Mouse (Mus musculus): ENCODE results near the gene 2810006K23Rik. TPM values are rescaled to one million over a fixed set of nuclear protein-coding genes. Genes with fewer than 3 reads are reported as not detected.

2810006K23Rik gene
- total and polyA plus RNA-seq, 3 experiments = 6.9 to 12.0 (median 11.4) TPM

DNA sequence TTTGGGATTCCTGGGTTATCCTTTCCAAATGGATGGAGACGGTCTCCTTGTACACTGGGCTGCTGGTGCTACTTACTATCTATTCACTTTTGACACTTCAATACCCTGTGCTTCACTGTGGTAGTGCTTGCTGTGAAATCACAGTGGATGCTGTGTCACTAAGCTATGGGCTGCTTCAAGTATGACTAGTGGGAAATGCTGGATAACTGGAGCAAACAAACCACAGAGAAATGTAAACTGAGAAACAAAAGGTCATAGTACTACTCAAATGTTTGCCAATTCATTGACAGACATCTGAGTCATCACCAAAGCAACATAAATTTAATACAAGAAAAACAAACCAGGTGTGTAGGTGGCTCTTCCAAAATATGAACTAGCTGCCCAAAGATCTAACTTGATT, 48.5 kb downstream of the 2810006K23Rik start:
- no peak overlapping the region for H3K4me3 ChIP-seq
- H3K9ac ChIP-seq (ENCODE audit: low read depth, low read length) = no peak overlapping the region
- H3K79me2 ChIP-seq (replicated peaks; ENCODE audit: control insufficient read depth, insufficient read depth, low read length) = no peaks in the 10 kb centered on the region
- intact Hi-C loops (cut with DNase I) = no loop called here
- H3K27me3 ChIP-seq (ENCODE audit: control insufficient read depth, insufficient read depth, low read length) = no peaks in the 10 kb centered on the region
- H3K36me3 ChIP-seq (ENCODE audit: control insufficient read depth, insufficient read depth, low read length) = peaks cover 6% of the 10 kb centered on the region
- WGBS = 92% methylated on average over 1 of the region's 1 CpGs
- no peak for TF ChIP-seq CTCF (IDR thresholded peaks at IDR 0.05)
- TF ChIP-seq POLR2A (IDR thresholded peaks at IDR 0.05; ENCODE audit: insufficient read depth, low read depth, low read length) = no peak
- no peak for TF ChIP-seq EP300 (IDR thresholded peaks at IDR 0.05; ENCODE audit: insufficient read depth, low read depth, low read length)
- H3K27ac ChIP-seq = no peak overlapping the region
- no peak for DNase-seq
- H3K4me1 ChIP-seq (ENCODE audit: control insufficient read depth, insufficient read depth, low read length) = no peaks in the 10 kb centered on the region

DNA sequence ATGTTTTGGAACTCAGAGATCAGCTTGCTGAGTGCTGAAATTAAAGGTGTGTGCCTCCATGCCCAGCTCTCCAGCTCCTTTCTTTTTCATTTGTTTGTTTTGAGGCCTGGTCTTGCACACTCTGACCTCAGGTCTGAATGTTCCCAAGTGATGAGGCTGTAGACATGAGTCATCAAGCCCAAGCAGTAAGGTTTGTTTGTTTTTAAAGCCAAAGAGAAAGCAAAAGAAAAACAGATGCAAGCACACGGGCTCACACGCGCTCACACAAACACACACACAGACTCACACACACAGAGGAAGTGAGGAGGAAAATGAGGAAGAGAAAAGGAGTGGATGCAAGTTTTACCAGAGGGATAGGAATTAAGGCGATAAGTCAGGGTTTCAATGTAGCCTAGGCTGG, 49.3 kb downstream of the 2810006K23Rik start:
- Histone ChIP-seq H3K4me3 (no peak overlapping the region), H3K4me1 (ENCODE audit: control insufficient read depth, insufficient read depth, low read length) (no peaks in the 10 kb centered on the region), H3K9ac (ENCODE audit: low read depth, low read length) (no peak overlapping the region), H3K27ac (no peak overlapping the region), H3K27me3 (ENCODE audit: control insufficient read depth, insufficient read depth, low read length) (no peaks in the 10 kb centered on the region), H3K36me3 (ENCODE audit: control insufficient read depth, insufficient read depth, low read length) (peaks cover 8% of the 10 kb centered on the region), H3K79me2 (replicated peaks; ENCODE audit: control insufficient read depth, insufficient read depth, low read length) (no peaks in the 10 kb centered on the region)
- WGBS = 76% methylated on average over 4 of the region's 4 CpGs
- no peak for TF ChIP-seq EP300 (IDR thresholded peaks at IDR 0.05; ENCODE audit: insufficient read depth, low read depth, low read length)
- TF ChIP-seq CTCF (IDR thresholded peaks at IDR 0.05) = no peak
- TF ChIP-seq POLR2A (IDR thresholded peaks at IDR 0.05; ENCODE audit: insufficient read depth, low read depth, low read length) = no peak
- DNase-seq = no peak
- intact Hi-C loops (cut with DNase I) = no loop called here

DNA sequence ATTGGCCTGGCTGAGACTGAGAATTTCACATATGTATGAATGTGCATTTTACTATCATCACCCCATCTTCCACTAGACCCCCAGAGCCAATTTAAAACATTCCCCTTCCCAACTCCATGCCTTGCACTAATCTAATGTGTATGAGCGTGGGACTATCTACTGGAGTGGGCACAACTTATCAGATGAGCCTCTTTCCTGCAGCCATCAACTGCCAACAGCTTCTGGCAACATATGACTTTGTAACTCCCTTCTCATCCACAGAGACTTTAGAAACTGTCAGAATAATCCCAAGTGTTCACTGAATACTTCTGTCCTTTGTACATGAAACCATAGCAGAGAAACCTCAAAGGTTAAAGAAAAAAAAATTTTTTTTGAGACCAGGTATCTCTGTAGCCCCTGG, 52.2 kb downstream of the 2810006K23Rik start:
- Histone ChIP-seq H3K27me3 (ENCODE audit: control insufficient read depth, insufficient read depth, low read length) (no peaks in the 10 kb centered on the region), H3K4me1 (ENCODE audit: control insufficient read depth, insufficient read depth, low read length) (no peaks in the 10 kb centered on the region), H3K36me3 (ENCODE audit: control insufficient read depth, insufficient read depth, low read length) (peaks cover 8% of the 10 kb centered on the region), H3K27ac (no peak overlapping the region), H3K79me2 (replicated peaks; ENCODE audit: control insufficient read depth, insufficient read depth, low read length) (no peaks in the 10 kb centered on the region), H3K4me3 (no peak overlapping the region), H3K9ac (ENCODE audit: low read depth, low read length) (no peak overlapping the region)
- 80% methylated on average over 1 of the region's 1 CpGs for WGBS
- TF ChIP-seq EP300 (IDR thresholded peaks at IDR 0.05; ENCODE audit: insufficient read depth, low read depth, low read length) (no peak), CTCF (IDR thresholded peaks at IDR 0.05) (no peak), POLR2A (IDR thresholded peaks at IDR 0.05; ENCODE audit: insufficient read depth, low read depth, low read length) (no peak)
- intact Hi-C loops (cut with DNase I) = no loop called here
- no peak for DNase-seq

DNA sequence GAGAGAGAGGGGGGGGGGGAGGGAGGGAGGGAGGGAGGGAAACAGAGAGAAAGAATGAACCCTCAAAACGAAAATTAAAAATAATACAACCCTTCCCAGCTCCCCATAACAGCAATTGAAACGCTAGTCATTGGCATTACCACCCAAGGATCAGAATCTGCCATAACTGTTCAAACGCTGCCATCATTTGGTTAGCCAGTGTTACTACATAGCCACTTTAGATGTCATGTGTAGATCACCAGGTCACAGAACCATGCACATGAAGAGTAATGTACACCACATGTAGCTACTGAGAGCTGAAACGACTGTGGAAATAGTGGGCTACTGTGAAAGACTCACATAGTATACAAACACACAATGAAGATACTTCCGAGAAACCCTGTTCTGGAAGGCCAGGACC, 60.0 kb downstream of the 2810006K23Rik start:
- Histone ChIP-seq H3K4me3 (no peak overlapping the region), H3K4me1 (ENCODE audit: control insufficient read depth, insufficient read depth, low read length) (no peaks in the 10 kb centered on the region), H3K79me2 (replicated peaks; ENCODE audit: control insufficient read depth, insufficient read depth, low read length) (no peaks in the 10 kb centered on the region), H3K9ac (ENCODE audit: low read depth, low read length) (no peak overlapping the region), H3K27ac (no peak overlapping the region), H3K27me3 (ENCODE audit: control insufficient read depth, insufficient read depth, low read length) (no peaks in the 10 kb centered on the region), H3K36me3 (ENCODE audit: control insufficient read depth, insufficient read depth, low read length) (peaks cover 2% of the 10 kb centered on the region)
- TF ChIP-seq EP300 (IDR thresholded peaks at IDR 0.05; ENCODE audit: insufficient read depth, low read depth, low read length) = no peak
- TF ChIP-seq CTCF (IDR thresholded peaks at IDR 0.05) = peak; percentile 51
- TF ChIP-seq POLR2A (IDR thresholded peaks at IDR 0.05; ENCODE audit: insufficient read depth, low read depth, low read length) = no peak
- WGBS = 64% methylated on average over 5 of the region's 5 CpGs
- intact Hi-C loops (cut with DNase I) = no loop called here
- DNase-seq = no peak

Other genes with a start within 250 kb of the 2810006K23Rik start
- gene Abcb9, start 232.3 kb upstream of the 2810006K23Rik start, total RNA-seq (2021) = 1 to 10 TPM; 8.9 to 9.9 TPM
- gene Abcb9, start 232.3 kb upstream of the 2810006K23Rik start, polyA plus RNA-seq (2012; rRNA removed) = 7.8 and 10.1 TPM in 2 replicates
- 10 to 100 TPM; 14.6 to 16.4 TPM for gene Ogfod2, start 215.8 kb upstream of the 2810006K23Rik start, total RNA-seq (2021)
- gene Ogfod2, start 215.8 kb upstream of the 2810006K23Rik start, polyA plus RNA-seq (2012; rRNA removed) = 25.5 and 30.0 TPM in 2 replicates
- gene Arl6ip4, start 212.0 kb upstream of the 2810006K23Rik start, total RNA-seq (2021) = 10 to 100 TPM; 34.2 to 41.5 TPM
- gene Arl6ip4, start 212.0 kb upstream of the 2810006K23Rik start, polyA plus RNA-seq (2012; rRNA removed) = 16.9 and 17.5 TPM in 2 replicates
- gene Pitpnm2, start 78.3 kb upstream of the 2810006K23Rik start, total RNA-seq (2021) = 10 to 100 TPM; 40.1 TPM
- 34.9 and 37.7 TPM in 2 replicates for gene Pitpnm2, start 78.3 kb upstream of the 2810006K23Rik start, polyA plus RNA-seq (2012; rRNA removed)
- gene Mphosph9, start 117 bp upstream of the 2810006K23Rik start, total RNA-seq (2021) = 1 to 10 TPM; 4.4 to 5.4 TPM
- gene Mphosph9, start 117 bp upstream of the 2810006K23Rik start, polyA plus RNA-seq (2012; rRNA removed) = 2.8 and 4.4 TPM in 2 replicates
- 100 to 1,000 TPM; 143 to 167 TPM for gene Cdk2ap1, start 35.0 kb downstream of the 2810006K23Rik start, total RNA-seq (2021)
- 117 and 173 TPM in 2 replicates for gene Cdk2ap1, start 35.0 kb downstream of the 2810006K23Rik start, polyA plus RNA-seq (2012; rRNA removed)
- 10 to 100 TPM; 58.8 to 62.9 TPM for gene Sbno1, start 97.9 kb downstream of the 2810006K23Rik start, total RNA-seq (2021)
- 11.3 and 18.5 TPM in 2 replicates for gene Sbno1, start 97.9 kb downstream of the 2810006K23Rik start, polyA plus RNA-seq (2012; rRNA removed)
- gene Kmt5a, start 111.8 kb downstream of the 2810006K23Rik start, total RNA-seq (2021) = 100 to 1,000 TPM; 191 to 210 TPM
- gene Kmt5a, start 111.8 kb downstream of the 2810006K23Rik start, polyA plus RNA-seq (2012; rRNA removed) = 136 and 162 TPM in 2 replicates
- gene Rilpl2, start 150.3 kb downstream of the 2810006K23Rik start, total RNA-seq (2021) = 1 to 10 TPM; 6.8 to 9.1 TPM
- gene Rilpl2, start 150.3 kb downstream of the 2810006K23Rik start, polyA plus RNA-seq (2012; rRNA removed) = 6.9 and 8.4 TPM in 2 replicates
- gene Snrnp35, start 155.0 kb downstream of the 2810006K23Rik start, total RNA-seq (2021) = 10 to 100 TPM; 10.5 to 14.5 TPM
- gene Snrnp35, start 155.0 kb downstream of the 2810006K23Rik start, polyA plus RNA-seq (2012; rRNA removed) = 2.4 and 4.5 TPM in 2 replicates
- gene Rilpl1, start 203.3 kb downstream of the 2810006K23Rik start, total RNA-seq (2021) = 100 to 1,000 TPM; 189 to 251 TPM
- 166 and 182 TPM in 2 replicates for gene Rilpl1, start 203.3 kb downstream of the 2810006K23Rik start, polyA plus RNA-seq (2012; rRNA removed)
- 100 to 1,000 TPM; 167 to 194 TPM for gene Tmed2, start 212.6 kb downstream of the 2810006K23Rik start, total RNA-seq (2021)
- 80.9 and 150 TPM in 2 replicates for gene Tmed2, start 212.6 kb downstream of the 2810006K23Rik start, polyA plus RNA-seq (2012; rRNA removed)
- 1 to 10 TPM; 6.2 to 7.5 TPM for gene Ddx55, start 224.8 kb downstream of the 2810006K23Rik start, total RNA-seq (2021)
- gene Ddx55, start 224.8 kb downstream of the 2810006K23Rik start, polyA plus RNA-seq (2012; rRNA removed) = 5.3 and 7.7 TPM in 2 replicates

Data from heart, adult 2 months (tissue).